In genomic region chr3:101462294-101462693, GRCm38 (mm10) we compare ENCODE assay signal across 8 mouse cellular contexts.
DNase-seq lines count a peak whose midpoint lies in the region; ATAC-seq lines count a peak whose summit lies in the region.

No protein-coding gene starts in this region.

- peak; percentile 33; the same call in 1 of the 2 replicates for ATAC-seq in limb, embryonic 12.5 days (ENCODE audit: insufficient number of reproducible peaks, insufficient read depth, low FRiP score, low TSS enrichment, low read depth)
- ATAC-seq in stomach, embryonic 16.5 days (ENCODE audit: insufficient read depth, low FRiP score), result peak; percentile 2; the same call in 1 of the 2 replicates

- peaks cover 12% of the 10 kb centered on the region for H3K9me3 ChIP-seq in limb, embryonic 12.5 days
- H3K9me3 ChIP-seq in stomach, embryonic 16.5 days (replicated peaks; ENCODE audit: control insufficient read depth, low read length), result no peaks in the 10 kb centered on the region; the same call in 1 of the 2 replicates

- no peak overlapping the region for H3K27ac ChIP-seq in limb, embryonic 12.5 days
- H3K27ac ChIP-seq in stomach, embryonic 16.5 days (ENCODE audit: low read length), result peak overlapping the region; percentile 25; the same call in 1 of the 2 replicates

- H3K27me3 ChIP-seq in limb, embryonic 12.5 days, result no peaks in the 10 kb centered on the region
- no peaks in the 10 kb centered on the region for H3K27me3 ChIP-seq in stomach, embryonic 16.5 days (ENCODE audit: control insufficient read depth, insufficient read depth, low read length)

- H3K9ac ChIP-seq in limb, embryonic 12.5 days (replicated peaks), result no peak overlapping the region
- no peak overlapping the region for H3K9ac ChIP-seq in stomach, embryonic 16.5 days (ENCODE audit: low read length)

- no peak overlapping the region for H3K4me3 ChIP-seq in limb, embryonic 12.5 days (replicated peaks)
- H3K4me3 ChIP-seq in stomach, embryonic 16.5 days (replicated peaks; ENCODE audit: low read length), result no peak overlapping the region

- 29% methylated on average over 5 of the region's 5 CpGs for WGBS in limb, embryonic 12.5 days
- WGBS in stomach, embryonic 16.5 days, result 21% methylated on average over 5 of the region's 5 CpGs

- H3K4me1 ChIP-seq in limb, embryonic 12.5 days (replicated peaks), result peaks cover 27% of the 10 kb centered on the region
- no peaks in the 10 kb centered on the region for H3K4me1 ChIP-seq in stomach, embryonic 16.5 days (ENCODE audit: control insufficient read depth, insufficient read depth, low read length)

- H3K4me2 ChIP-seq in limb, embryonic 12.5 days, result no peak overlapping the region
- H3K4me2 ChIP-seq in stomach, embryonic 16.5 days (ENCODE audit: low read depth, low read length), result no peak overlapping the region

- H3K36me3 ChIP-seq in limb, embryonic 12.5 days, result peaks cover 60% of the 10 kb centered on the region
- H3K36me3 ChIP-seq in stomach, embryonic 16.5 days (ENCODE audit: control insufficient read depth, insufficient read depth, low read length), result peaks cover 18% of the 10 kb centered on the region

- peak; percentile 66 for DNase-seq in 416B (ENCODE audit: low read depth)
- DNase-seq in adrenal gland, adult 2 months, result peak; percentile 66
- DNase-seq in embryo, embryonic 11 days, result peak; percentile 86
- peak; percentile 31 for DNase-seq in gastrocnemius, postnatal 25 days
- peak; percentile 81 for DNase-seq in kidney, adult 9 months
- DNase-seq in neural tube, embryonic 10.5 days (ENCODE audit: extremely low spot score, low spot score), result peak; percentile 85

Comparison
In these comparisons a context has a peak if more than half of its experiments do, and no peak if none do; other contexts are left out.
1. DNase-seq: peak in every context shown above with its lines; median percentile 86 in embryo, embryonic 11 days; 85 in neural tube, embryonic 10.5 days; 81 in kidney, adult 9 months; 66 in 416B; 66 in adrenal gland, adult 2 months; 31 in gastrocnemius, postnatal 25 days.